Mouse (Mus musculus): Measurements from ENCODE around the gene Bnipl. TPM values are rescaled to one million over a fixed set of nuclear protein-coding genes. Genes with fewer than 3 reads are reported as not detected.

Gene Bnipl
- polyA plus RNA-seq, 1 experiment from 2014 or later = 2.1 TPM

DNA sequence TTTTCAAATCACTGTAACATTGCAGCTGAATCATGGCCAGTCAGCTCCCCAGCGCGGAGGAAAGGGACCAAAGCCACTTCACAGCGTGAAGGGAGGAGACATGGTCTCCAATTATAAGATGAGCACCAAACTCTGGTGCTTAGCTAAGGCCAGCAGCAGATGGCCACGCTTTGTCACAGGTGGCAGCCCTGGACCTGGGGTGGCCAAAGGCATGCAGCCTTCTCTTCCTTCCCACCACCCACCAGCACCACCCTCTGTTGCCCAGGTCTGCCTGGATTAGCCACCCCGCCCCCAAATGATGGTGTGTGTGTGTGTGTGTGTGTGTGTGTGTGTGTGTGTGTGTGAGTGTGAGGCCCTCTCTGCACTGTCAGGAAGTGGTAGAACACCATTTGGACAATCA is 22.5 kb upstream of the Bnipl start:
- WGBS = 97% methylated on average over 5 of the region's 5 CpGs
- ATAC-seq (ENCODE audit: low FRiP score, low TSS enrichment) = no peak
- Histone ChIP-seq H3K27ac (ENCODE audit: low read depth, low read length) (no peak overlapping the region), H3K4me3 (ENCODE audit: low read length) (no peak overlapping the region), H3K4me1 (ENCODE audit: control insufficient read depth, insufficient read depth, low read length) (peaks cover 7% of the 10 kb centered on the region; the same call in 1 of the 2 replicates), H3K4me2 (replicated peaks; ENCODE audit: low read depth, low read length) (no peak overlapping the region), H3K36me3 (ENCODE audit: control insufficient read depth, insufficient read depth, low read length) (no peaks in the 10 kb centered on the region; the same call in 1 of the 2 replicates), H3K9ac (ENCODE audit: low read depth, low read length) (no peak overlapping the region), H3K27me3 (ENCODE audit: control insufficient read depth, insufficient read depth, low read length) (no peaks in the 10 kb centered on the region), H3K9me3 (ENCODE audit: control insufficient read depth, low read length) (no peaks in the 10 kb centered on the region)

GRCm38 (mm10) chr3:95270766-95271364 is 19.9 kb upstream of the Bnipl start:
- H3K9me3 ChIP-seq (ENCODE audit: control insufficient read depth, low read length) = no peaks in the 10 kb centered on the region
- H3K9ac ChIP-seq (ENCODE audit: low read depth, low read length) = no peak overlapping the region
- no peak overlapping the region for H3K4me2 ChIP-seq (replicated peaks; ENCODE audit: low read depth, low read length)
- WGBS = 84% methylated on average over 12 of the region's 12 CpGs
- H3K27ac ChIP-seq (ENCODE audit: low read depth, low read length) = no peak overlapping the region
- no peaks in the 10 kb centered on the region for H3K27me3 ChIP-seq (ENCODE audit: control insufficient read depth, insufficient read depth, low read length)
- H3K4me1 ChIP-seq (ENCODE audit: control insufficient read depth, insufficient read depth, low read length) = no peaks in the 10 kb centered on the region
- ATAC-seq (ENCODE audit: low FRiP score, low TSS enrichment) = no peak
- H3K36me3 ChIP-seq (ENCODE audit: control insufficient read depth, insufficient read depth, low read length) = peaks cover 15% of the 10 kb centered on the region
- H3K4me3 ChIP-seq (ENCODE audit: low read length) = no peak overlapping the region

DNA sequence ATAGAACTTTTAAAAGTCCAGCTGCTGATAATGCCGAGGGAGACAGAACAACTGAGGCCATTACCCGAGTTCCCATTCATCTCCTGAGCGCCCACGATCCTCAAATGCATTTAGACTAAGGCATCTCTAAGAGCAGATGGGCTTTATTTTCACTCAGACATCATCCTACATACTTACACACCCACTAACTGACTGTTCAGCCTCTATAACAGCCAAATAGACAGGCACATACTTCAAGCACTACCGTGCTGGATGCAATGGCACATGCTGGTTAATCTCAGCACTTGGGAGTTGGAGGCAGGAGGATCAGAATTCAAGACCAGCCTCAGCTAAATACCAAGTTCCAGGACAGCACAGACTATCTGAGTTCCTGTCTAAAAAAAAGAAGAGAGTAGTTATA is 18.8 kb upstream of the Bnipl start:
- WGBS = 84% methylated on average over 5 of the region's 5 CpGs
- no peaks in the 10 kb centered on the region for H3K4me1 ChIP-seq (ENCODE audit: control insufficient read depth, insufficient read depth, low read length)
- H3K4me2 ChIP-seq (replicated peaks; ENCODE audit: low read depth, low read length) = no peak overlapping the region
- H3K9ac ChIP-seq (ENCODE audit: low read depth, low read length) = no peak overlapping the region
- H3K4me3 ChIP-seq (ENCODE audit: low read length) = no peak overlapping the region
- no peak overlapping the region for H3K27ac ChIP-seq (ENCODE audit: low read depth, low read length)
- ATAC-seq (ENCODE audit: low FRiP score, low TSS enrichment) = no peak
- no peaks in the 10 kb centered on the region for H3K27me3 ChIP-seq (ENCODE audit: control insufficient read depth, insufficient read depth, low read length)
- no peaks in the 10 kb centered on the region for H3K9me3 ChIP-seq (ENCODE audit: control insufficient read depth, low read length)
- H3K36me3 ChIP-seq (ENCODE audit: control insufficient read depth, insufficient read depth, low read length) = peaks cover 19% of the 10 kb centered on the region

- Histone ChIP-seq H3K27ac (ENCODE audit: low read depth, low read length) (no peak overlapping the region), H3K9ac (ENCODE audit: low read depth, low read length) (no peak overlapping the region), H3K36me3 (ENCODE audit: control insufficient read depth, insufficient read depth, low read length) (peaks cover 27% of the 10 kb centered on the region), H3K27me3 (ENCODE audit: control insufficient read depth, insufficient read depth, low read length) (no peaks in the 10 kb centered on the region), H3K4me2 (replicated peaks; ENCODE audit: low read depth, low read length) (no peak overlapping the region), H3K4me3 (ENCODE audit: low read length) (no peak overlapping the region), H3K4me1 (ENCODE audit: control insufficient read depth, insufficient read depth, low read length) (no peaks in the 10 kb centered on the region), H3K9me3 (ENCODE audit: control insufficient read depth, low read length) (no peaks in the 10 kb centered on the region)
- no peak for ATAC-seq (ENCODE audit: low FRiP score, low TSS enrichment)
Observed at GRCm38 (mm10) chr3:95267855-95268254, 16.9 kb upstream of the Bnipl start.

- WGBS = 92% methylated on average over 3 of the region's 3 CpGs
- H3K27me3 ChIP-seq (ENCODE audit: control insufficient read depth, insufficient read depth, low read length) = no peaks in the 10 kb centered on the region
- H3K9me3 ChIP-seq (ENCODE audit: control insufficient read depth, low read length) = no peaks in the 10 kb centered on the region
- H3K36me3 ChIP-seq (ENCODE audit: control insufficient read depth, insufficient read depth, low read length) = peaks cover 37% of the 10 kb centered on the region
- no peak overlapping the region for H3K9ac ChIP-seq (ENCODE audit: low read depth, low read length)
- H3K4me3 ChIP-seq (ENCODE audit: low read length) = no peak overlapping the region
- H3K27ac ChIP-seq (ENCODE audit: low read depth, low read length) = no peak overlapping the region
- H3K4me2 ChIP-seq (replicated peaks; ENCODE audit: low read depth, low read length) = no peak overlapping the region
- no peaks in the 10 kb centered on the region for H3K4me1 ChIP-seq (ENCODE audit: control insufficient read depth, insufficient read depth, low read length)
- ATAC-seq (ENCODE audit: low FRiP score, low TSS enrichment) = no peak
Observed at GRCm38 (mm10) chr3:95266052-95266451, 15.1 kb upstream of the Bnipl start.

GRCm38 (mm10) chr3:95264724-95265123 is 13.7 kb upstream of the Bnipl start:
- no peak overlapping the region for H3K9ac ChIP-seq (ENCODE audit: low read depth, low read length)
- no peak overlapping the region for H3K4me2 ChIP-seq (replicated peaks; ENCODE audit: low read depth, low read length)
- H3K36me3 ChIP-seq (ENCODE audit: control insufficient read depth, insufficient read depth, low read length) = peaks cover 37% of the 10 kb centered on the region
- H3K4me3 ChIP-seq (ENCODE audit: low read length) = no peak overlapping the region
- ATAC-seq (ENCODE audit: low FRiP score, low TSS enrichment) = no peak
- no peaks in the 10 kb centered on the region for H3K27me3 ChIP-seq (ENCODE audit: control insufficient read depth, insufficient read depth, low read length)
- no peak overlapping the region for H3K27ac ChIP-seq (ENCODE audit: low read depth, low read length)
- no peaks in the 10 kb centered on the region for H3K9me3 ChIP-seq (ENCODE audit: control insufficient read depth, low read length)
- WGBS = 85% methylated on average over 1 of the region's 1 CpGs
- H3K4me1 ChIP-seq (ENCODE audit: control insufficient read depth, insufficient read depth, low read length) = no peaks in the 10 kb centered on the region

- Histone ChIP-seq H3K9ac (ENCODE audit: low read depth, low read length) (no peak overlapping the region), H3K27me3 (ENCODE audit: control insufficient read depth, insufficient read depth, low read length) (no peaks in the 10 kb centered on the region), H3K4me1 (ENCODE audit: control insufficient read depth, insufficient read depth, low read length) (no peaks in the 10 kb centered on the region), H3K27ac (ENCODE audit: low read depth, low read length) (no peak overlapping the region), H3K4me3 (ENCODE audit: low read length) (no peak overlapping the region), H3K4me2 (replicated peaks; ENCODE audit: low read depth, low read length) (no peak overlapping the region), H3K9me3 (ENCODE audit: control insufficient read depth, low read length) (no peaks in the 10 kb centered on the region), H3K36me3 (ENCODE audit: control insufficient read depth, insufficient read depth, low read length) (peaks cover 50% of the 10 kb centered on the region)
- WGBS = 43% methylated on average over 11 of the region's 11 CpGs
- ATAC-seq (ENCODE audit: low FRiP score, low TSS enrichment) = peak; percentile 78
Observed at GRCm38 (mm10) chr3:95263089-95263739, 12.2 kb upstream of the Bnipl start.

GRCm38 (mm10) chr3:95261975-95262374 is 11.0 kb upstream of the Bnipl start:
- H3K4me2 ChIP-seq (replicated peaks; ENCODE audit: low read depth, low read length) = no peak overlapping the region
- H3K9me3 ChIP-seq (ENCODE audit: control insufficient read depth, low read length) = no peaks in the 10 kb centered on the region
- WGBS = 89% methylated on average over 4 of the region's 4 CpGs
- no peak for ATAC-seq (ENCODE audit: low FRiP score, low TSS enrichment)
- H3K36me3 ChIP-seq (ENCODE audit: control insufficient read depth, insufficient read depth, low read length) = peaks cover 51% of the 10 kb centered on the region
- no peak overlapping the region for H3K4me3 ChIP-seq (ENCODE audit: low read length)
- H3K27ac ChIP-seq (ENCODE audit: low read depth, low read length) = no peak overlapping the region
- no peak overlapping the region for H3K9ac ChIP-seq (ENCODE audit: low read depth, low read length)
- no peaks in the 10 kb centered on the region for H3K4me1 ChIP-seq (ENCODE audit: control insufficient read depth, insufficient read depth, low read length)
- no peaks in the 10 kb centered on the region for H3K27me3 ChIP-seq (ENCODE audit: control insufficient read depth, insufficient read depth, low read length)

DNA sequence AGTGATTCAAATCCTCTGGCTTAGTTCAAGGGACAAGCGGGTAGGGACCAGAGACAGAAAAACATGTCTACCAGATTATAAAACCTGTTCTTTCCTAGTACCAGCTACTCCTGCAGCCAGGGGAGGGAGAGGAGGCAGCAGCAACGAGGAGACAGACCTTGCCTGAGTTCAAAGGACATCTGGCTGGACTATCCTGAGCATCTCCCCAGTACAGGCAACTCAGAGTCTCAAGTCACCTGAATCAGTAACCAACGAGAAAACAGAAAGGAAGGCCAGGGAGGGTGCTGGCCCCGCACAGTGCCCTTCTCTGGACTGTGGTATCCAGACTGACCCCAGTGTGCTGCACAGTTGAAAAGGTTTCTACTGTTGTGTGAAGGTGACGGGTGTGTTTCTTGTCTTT is 5.9 kb upstream of the Bnipl start:
- Histone ChIP-seq H3K36me3 (ENCODE audit: control insufficient read depth, insufficient read depth, low read length) (peaks cover 54% of the 10 kb centered on the region), H3K9ac (ENCODE audit: low read depth, low read length) (no peak overlapping the region), H3K4me3 (ENCODE audit: low read length) (no peak overlapping the region), H3K27me3 (ENCODE audit: control insufficient read depth, insufficient read depth, low read length) (no peaks in the 10 kb centered on the region), H3K4me2 (replicated peaks; ENCODE audit: low read depth, low read length) (no peak overlapping the region), H3K27ac (ENCODE audit: low read depth, low read length) (no peak overlapping the region), H3K4me1 (ENCODE audit: control insufficient read depth, insufficient read depth, low read length) (no peaks in the 10 kb centered on the region), H3K9me3 (ENCODE audit: control insufficient read depth, low read length) (no peaks in the 10 kb centered on the region)
- 75% methylated on average over 5 of the region's 5 CpGs for WGBS
- ATAC-seq (ENCODE audit: low FRiP score, low TSS enrichment) = no peak
